Mouse (Mus musculus): ENCODE measurements around the gene Kcnk1. TPM values are rescaled to one million over a fixed set of nuclear protein-coding genes. Genes with fewer than 3 reads are reported as not detected.

The Kcnk1 gene
- polyA plus RNA-seq, 1 experiment from 2014 or later, result 15.0 TPM

Other genes starting within 250 kb of the Kcnk1 start
- gene Pcnx2, start 96.9 kb upstream of the Kcnk1 start, polyA plus RNA-seq (2016; fragmentation: Nextera tagmentation; extraction: Ambion mirVana), result 0.19 TPM in 1 of 2 replicates, not detected in the other
- gene Map3k21, start 84.7 kb upstream of the Kcnk1 start, polyA plus RNA-seq (2016; fragmentation: Nextera tagmentation; extraction: Ambion mirVana), result 0.06 TPM in 1 of 2 replicates, not detected in the other